Mouse (Mus musculus): Measurements from ENCODE around the gene Melk. TPM values are rescaled to one million over a fixed set of nuclear protein-coding genes. Genes with fewer than 3 reads are reported as not detected.

Melk gene
- polyA plus RNA-seq, 2 experiments = 22.8 to 29.9 TPM

DNA sequence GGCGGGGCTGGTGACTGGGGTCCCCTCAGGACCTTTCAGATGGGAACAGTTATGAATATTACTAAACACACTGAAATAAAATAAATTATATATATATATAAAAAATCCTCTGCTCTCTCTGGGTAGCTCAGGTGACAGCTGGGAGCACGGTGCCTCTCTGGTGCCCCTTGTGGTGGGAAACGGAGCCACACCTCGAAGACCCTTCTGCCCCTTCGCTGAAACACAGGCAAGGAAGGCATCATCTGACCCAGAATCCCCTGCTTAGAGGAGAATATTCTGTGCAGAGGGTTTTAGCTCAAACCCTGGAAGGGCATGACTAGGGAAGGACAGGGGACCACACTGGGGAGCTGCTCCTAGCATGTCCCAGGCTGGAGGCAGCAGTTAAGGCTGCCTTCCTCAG lies 101.9 kb downstream of the Melk start:
- no peaks in the 10 kb centered on the region for H3K27me3 ChIP-seq (ENCODE audit: control insufficient read depth, insufficient read depth, low read length)
- no peaks in the 10 kb centered on the region for H3K36me3 ChIP-seq (ENCODE audit: control insufficient read depth, insufficient read depth, low read length)
- TF ChIP-seq POLR2A (IDR thresholded peaks at IDR 0.05; ENCODE audit: borderline replicate concordance, extremely low read depth, insufficient read depth, insufficient read length) = no peak
- WGBS = 2% methylated on average over 5 of the region's 5 CpGs
- ATAC-seq (ENCODE audit: low FRiP score, low read depth) = no peak
- H3K4me1 ChIP-seq (ENCODE audit: control insufficient read depth, insufficient read depth, low read length) = no peaks in the 10 kb centered on the region
- H3K27ac ChIP-seq (replicated peaks; ENCODE audit: low read depth, low read length) = no peak overlapping the region
- H3K9me3 ChIP-seq (ENCODE audit: control insufficient read depth, low read length) = no peaks in the 10 kb centered on the region
- H3K9ac ChIP-seq (ENCODE audit: low read depth, low read length, severe bottlenecking) = no peak overlapping the region
- H3K4me3 ChIP-seq (replicated peaks; ENCODE audit: low read length) = no peak overlapping the region
- DNase-seq (ENCODE audit: low spot score) = no peak
- H3K4me2 ChIP-seq (replicated peaks; ENCODE audit: low read depth, low read length, severe bottlenecking) = no peak overlapping the region

DNA sequence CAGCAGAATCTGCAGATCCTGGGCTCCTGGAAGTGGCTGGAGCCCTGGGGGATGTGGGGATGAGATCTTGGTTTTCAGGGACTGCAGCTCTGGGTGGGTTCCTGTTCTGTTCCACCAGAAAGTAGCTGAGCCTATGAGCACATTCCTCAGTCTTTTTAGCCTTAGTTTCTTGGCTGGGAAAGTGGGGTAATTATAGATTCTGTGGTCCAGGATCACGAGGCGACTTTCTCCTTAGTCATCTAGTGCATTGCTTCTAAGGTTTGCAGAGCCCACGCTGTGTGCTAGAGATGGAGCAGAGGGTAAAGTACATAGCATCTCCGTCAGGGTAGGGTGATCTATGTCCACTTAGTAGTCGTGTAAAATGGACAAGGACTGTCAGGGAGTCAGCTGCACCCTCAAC lies 103.8 kb downstream of the Melk start:
- no peaks in the 10 kb centered on the region for H3K9me3 ChIP-seq (ENCODE audit: control insufficient read depth, low read length)
- H3K4me2 ChIP-seq (replicated peaks; ENCODE audit: low read depth, low read length, severe bottlenecking) = no peak overlapping the region
- DNase-seq (ENCODE audit: low spot score) (no peak), ATAC-seq (ENCODE audit: low FRiP score, low read depth) (no peak)
- no peaks in the 10 kb centered on the region for H3K4me1 ChIP-seq (ENCODE audit: control insufficient read depth, insufficient read depth, low read length)
- no peak overlapping the region for H3K9ac ChIP-seq (ENCODE audit: low read depth, low read length, severe bottlenecking)
- no peak overlapping the region for H3K27ac ChIP-seq (replicated peaks; ENCODE audit: low read depth, low read length)
- no peaks in the 10 kb centered on the region for H3K27me3 ChIP-seq (ENCODE audit: control insufficient read depth, insufficient read depth, low read length)
- WGBS = 72% methylated on average over 5 of the region's 5 CpGs
- no peak overlapping the region for H3K4me3 ChIP-seq (replicated peaks; ENCODE audit: low read length)
- no peak for TF ChIP-seq POLR2A (IDR thresholded peaks at IDR 0.05; ENCODE audit: borderline replicate concordance, extremely low read depth, insufficient read depth, insufficient read length)
- H3K36me3 ChIP-seq (ENCODE audit: control insufficient read depth, insufficient read depth, low read length) = no peaks in the 10 kb centered on the region

Other genes with a start within 250 kb of the Melk start
- 13.8 and 18.1 TPM in 2 replicates for gene Gne, start 216.7 kb upstream of the Melk start, polyA plus RNA-seq (2012; rRNA removed)
- gene Gne, start 216.7 kb upstream of the Melk start, polyA plus RNA-seq (2014; fragmentation: Nextera tagmentation; extraction: Ambion mirVana) = 27.3 and 27.8 TPM in 2 replicates
- 107 and 164 TPM in 2 replicates for gene Rnf38, start 67.1 kb upstream of the Melk start, polyA plus RNA-seq (2012; rRNA removed)
- 26.8 and 29.3 TPM in 2 replicates for gene Rnf38, start 67.1 kb upstream of the Melk start, polyA plus RNA-seq (2014; fragmentation: Nextera tagmentation; extraction: Ambion mirVana)

Data from limb, embryonic 14.5 days (tissue).